Mouse (Mus musculus): Measurements from ENCODE around the gene Epb41l2.

DNA sequence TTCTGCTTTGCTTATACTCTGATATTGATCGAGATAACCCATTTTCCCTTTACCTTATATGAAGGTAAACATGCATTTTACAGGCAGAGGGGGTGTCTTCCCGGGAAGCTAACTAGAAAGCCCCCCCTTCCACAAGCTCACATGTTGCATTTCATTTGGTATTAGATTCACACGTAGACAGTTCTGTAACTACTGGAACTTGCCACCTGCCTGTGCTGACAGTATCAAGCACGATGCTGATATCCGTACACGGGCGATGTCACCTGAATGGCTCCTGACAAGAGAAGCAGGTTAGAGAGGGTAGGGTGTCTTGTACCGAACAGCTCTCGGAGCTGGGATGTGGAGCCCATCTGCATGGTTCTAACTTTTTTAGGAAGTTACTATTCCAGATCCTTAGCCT is 41.0 kb downstream of the Epb41l2 start:
- TF ChIP-seq POLR2A (IDR thresholded peaks at IDR 0.05; ENCODE audit: insufficient read depth, low read length) (no peak), EP300 (IDR thresholded peaks at IDR 0.05; ENCODE audit: insufficient read depth, low read depth, low read length) (no peak), CTCF (IDR thresholded peaks at IDR 0.05; ENCODE audit: low read depth, low read length) (no peak)

Measured in ES-Bruce4 (cell line).